8 mouse cellular contexts compared by ENCODE assay signal in genomic region chr8:107114150-107115007, GRCm38 (mm10). TPM values are rescaled to one million over a fixed set of nuclear protein-coding genes. Genes with fewer than 3 reads are reported as not detected.
DNase-seq lines count a peak whose midpoint lies in the region; ATAC-seq and TF ChIP-seq lines count a peak whose summit lies in the region.

No protein-coding gene starts in this region.

- peaks cover 21% of the 10 kb centered on the region; the same call in 1 of the 2 replicates for H3K4me1 ChIP-seq in kidney, postnatal 0 days (replicated peaks; ENCODE audit: insufficient read depth, low read length)
- peaks cover 3% of the 10 kb centered on the region for H3K4me1 ChIP-seq in cerebellum, adult 2 months (ENCODE audit: control insufficient read depth, insufficient read depth, low read length)

- ATAC-seq in kidney, postnatal 0 days (replicated peaks; ENCODE audit: low FRiP score, low read depth), result no peak

- H3ac ChIP-seq in myocyte (ENCODE audit: control insufficient read depth, insufficient read length), result peak overlapping the region; percentile 7

- TF ChIP-seq CTCF in kidney, postnatal 0 days (IDR thresholded peaks at IDR 0.05; ENCODE audit: low read depth), result no peak
- no peak for TF ChIP-seq CTCF in cerebellum, adult 2 months (IDR thresholded peaks at IDR 0.05; ENCODE audit: borderline replicate concordance, insufficient read depth, low read depth, low read length)

- peak overlapping the region; percentile 80 for H3K27ac ChIP-seq in kidney, postnatal 0 days
- no peak overlapping the region for H3K27ac ChIP-seq in cerebellum, adult 2 months (ENCODE audit: insufficient read depth, low read length)

- no peaks in the 10 kb centered on the region for H3K27me3 ChIP-seq in kidney, postnatal 0 days (ENCODE audit: insufficient read depth, low read length)
- no peaks in the 10 kb centered on the region for H3K27me3 ChIP-seq in myocyte (ENCODE audit: control insufficient read depth, insufficient read depth, insufficient read length)
- H3K27me3 ChIP-seq in cerebellum, adult 2 months (ENCODE audit: control insufficient read depth, insufficient read depth, low read length), result no peaks in the 10 kb centered on the region

- H3K79me2 ChIP-seq in myocyte (ENCODE audit: control insufficient read depth, insufficient read depth), result no peaks in the 10 kb centered on the region

- H3K4me2 ChIP-seq in kidney, postnatal 0 days (ENCODE audit: low read length), result peak overlapping the region; percentile 23
- peak overlapping the region; percentile 96 for H3K4me2 ChIP-seq in myocyte (ENCODE audit: low read depth)

- peak; percentile 61 for TF ChIP-seq POLR2A in myocyte (IDR thresholded peaks at IDR 0.05; ENCODE audit: insufficient read length, low read depth)
- no peak for TF ChIP-seq POLR2A in cerebellum, adult 2 months (IDR thresholded peaks at IDR 0.05; ENCODE audit: borderline replicate concordance, insufficient read depth, low read length)

- H3K36me3 ChIP-seq in kidney, postnatal 0 days (ENCODE audit: insufficient read depth, low read length), result no peaks in the 10 kb centered on the region
- H3K36me3 ChIP-seq in myocyte (ENCODE audit: control insufficient read depth, insufficient read depth), result no peaks in the 10 kb centered on the region

- no peaks in the 10 kb centered on the region for H3K9me3 ChIP-seq in kidney, postnatal 0 days (replicated peaks; ENCODE audit: low read length)

- 19% methylated on average over 19 of the region's 19 CpGs for WGBS in kidney, postnatal 0 days
- WGBS in cerebellum, adult 2 months, result 51% methylated on average over 19 of the region's 19 CpGs

- peak overlapping the region; percentile 48 for H3K9ac ChIP-seq in kidney, postnatal 0 days (ENCODE audit: low read depth, low read length)

- peak; percentile 93 for DNase-seq in heart, adult 11 months
- DNase-seq in heart, adult 8-10 months (ENCODE audit: low spot score), result no peak
- peak; percentile 31 for DNase-seq in right cerebral cortex, postnatal 25 days
- DNase-seq in right cerebral cortex, postnatal 4 days, result no peak
- DNase-seq in kidney, postnatal 0 days (ENCODE audit: low spot score), result no peak
- no peak for DNase-seq in ovary, adult 18-20 months (ENCODE audit: low spot score)
- DNase-seq in cerebellum, adult 2 months, result no peak

- 0 out of 2 replicates have a peak overlapping the region, but pooled peaks have one; percentile 2 for H3K4me3 ChIP-seq in kidney, postnatal 0 days (replicated peaks; ENCODE audit: low read depth, low read length)
- peak overlapping the region; percentile 29 for H3K4me3 ChIP-seq in myocyte
- no peak overlapping the region for H3K4me3 ChIP-seq in cerebellum, adult 2 months (replicated peaks; ENCODE audit: insufficient read depth, low read depth, low read length)

TF ChIP-seq in myocyte, 11 proteins besides CTCF, POLR2A, EP300 and RAD21:
- TF ChIP-seq REST (IDR thresholded peaks at IDR 0.05; ENCODE audit: insufficient read depth, insufficient read length) (no peak), POLR2AphosphoS2 (IDR thresholded peaks at IDR 0.05; ENCODE audit: insufficient read length, low read depth) (no peak), TCF12 (IDR thresholded peaks at IDR 0.05; ENCODE audit: insufficient read depth, poor library complexity, severe bottlenecking) (peak; percentile 24), SRF (IDR thresholded peaks at IDR 0.05; ENCODE audit: control insufficient read depth, insufficient read length, low read depth) (no peak), E2F4 (IDR thresholded peaks at IDR 0.05; ENCODE audit: insufficient read depth) (no peak), USF1 (IDR thresholded peaks at IDR 0.05; ENCODE audit: low read depth) (peak; percentile 73), TCF3 (IDR thresholded peaks at IDR 0.05; ENCODE audit: insufficient read length, low read depth) (peak; percentile 20), MAX (IDR thresholded peaks at IDR 0.05; ENCODE audit: low read depth) (no peak), CEBPB (IDR thresholded peaks at IDR 0.05; ENCODE audit: insufficient read depth, poor library complexity, severe bottlenecking) (peak; percentile 77; the same call in 1 of the 2 replicates), MYOD1 (IDR thresholded peaks at IDR 0.05; ENCODE audit: control insufficient read depth in 1 of 3, insufficient read length in 2 of 3, low read depth in 2 of 3) (peak in 2 of 3 experiments; percentile 40 to 73), MYOG (IDR thresholded peaks at IDR 0.05; ENCODE audit: control insufficient read depth in 1 of 3, insufficient read depth in 1 of 3, insufficient read length in 2 of 3, low read depth in 2 of 3) (peak in 1 of 3 experiments; percentile 70)

RNA-seq across cellular contexts. Expression of gene Terf2, which starts 18.0 kb away (rescaled TPM):
- total RNA-seq in heart, adult 8-10 months (2022), result 10 to 100 TPM; 13.2 to 14.1 (median 13.4) TPM
- 17.4 and 18.2 TPM in 2 replicates for polyA plus RNA-seq in kidney, postnatal 0 days (2015; fragmentation: Nextera tagmentation; extraction: Ambion mirVana)
- polyA plus RNA-seq in myocyte (2012; fragmentation: generic; extraction: Trizol), result 14.7 TPM
- 31.7 and 33.3 TPM in 2 replicates for polyA plus RNA-seq in cerebellum, adult 2 months (2012; rRNA removed)

RNA-seq across cellular contexts. Expression of gene Cyb5b, which starts 36.1 kb away (rescaled TPM):
- total RNA-seq in heart, adult 8-10 months (2022), result 10 to 100 TPM; 36.0 to 46.3 (median 40.0) TPM
- polyA plus RNA-seq in kidney, postnatal 0 days (2015; fragmentation: Nextera tagmentation; extraction: Ambion mirVana), result 116 and 126 TPM in 2 replicates
- polyA plus RNA-seq in myocyte (2012; fragmentation: generic; extraction: Trizol), result 48.3 TPM
- 87.2 and 90.3 TPM in 2 replicates for polyA plus RNA-seq in cerebellum, adult 2 months (2012; rRNA removed)

RNA-seq across cellular contexts. Expression of gene Tmed6, which starts 48.9 kb away (rescaled TPM):
- not detected for total RNA-seq in heart, adult 8-10 months (2022)
- polyA plus RNA-seq in kidney, postnatal 0 days (2015; fragmentation: Nextera tagmentation; extraction: Ambion mirVana), result 52.9 and 55.6 TPM in 2 replicates
- polyA plus RNA-seq in myocyte (2012; fragmentation: generic; extraction: Trizol), result not detected
- not detected in 2 replicates for polyA plus RNA-seq in cerebellum, adult 2 months (2012; rRNA removed)

RNA-seq across cellular contexts. Expression of gene Nip7, which starts 57.7 kb away (rescaled TPM):
- total RNA-seq in heart, adult 8-10 months (2022), result 10 to 100 TPM; 24.8 to 28.1 (median 26.1) TPM
- polyA plus RNA-seq in kidney, postnatal 0 days (2015; fragmentation: Nextera tagmentation; extraction: Ambion mirVana), result 79.3 and 80.7 TPM in 2 replicates
- 81.4 TPM for polyA plus RNA-seq in myocyte (2012; fragmentation: generic; extraction: Trizol)
- 44.6 and 51.0 TPM in 2 replicates for polyA plus RNA-seq in cerebellum, adult 2 months (2012; rRNA removed)

RNA-seq across cellular contexts. Expression of gene Cog8, which starts 57.9 kb away (rescaled TPM):
- 10 to 100 TPM; 16.4 to 20.2 (median 17.7) TPM for total RNA-seq in heart, adult 8-10 months (2022)
- 32.3 and 33.1 TPM in 2 replicates for polyA plus RNA-seq in kidney, postnatal 0 days (2015; fragmentation: Nextera tagmentation; extraction: Ambion mirVana)
- polyA plus RNA-seq in myocyte (2012; fragmentation: generic; extraction: Trizol), result 28.3 TPM
- polyA plus RNA-seq in cerebellum, adult 2 months (2012; rRNA removed), result 47.1 and 48.9 TPM in 2 replicates

Comparison
In these comparisons a context has a peak if more than half of its experiments do, and no peak if none do; other contexts are left out.
1. DNase-seq: peak in heart, adult 11 months (single experiment) and right cerebral cortex, postnatal 25 days (single experiment); none in heart, adult 8-10 months (single experiment), right cerebral cortex, postnatal 4 days (single experiment), kidney, postnatal 0 days (single experiment), ovary, adult 18-20 months (single experiment) and cerebellum, adult 2 months (0 of 2).
2. RNA of gene Tmed6, which starts 48.9 kb away (polyA plus RNA-seq): 52.9 to 55.6 TPM in kidney, postnatal 0 days; not detected in myocyte (single experiment) and not detected in cerebellum, adult 2 months; every median in the first group is over 10 times any median in the second.